Mouse (Mus musculus): ENCODE results near the gene Eif2s2. TPM values are rescaled to one million over a fixed set of nuclear protein-coding genes. Genes with fewer than 3 reads are reported as not detected.

Gene Eif2s2
- total RNA-seq, 2 experiments from 2014 or later: 54.8 to 56.8 TPM

- no peak for DNase-seq
Measured at GRCm38 (mm10) chr2:154893548-154893947, 813 bp upstream of the Eif2s2 start.

GRCm38 (mm10) chr2:154893045-154893385, 280 bp upstream of the Eif2s2 start:
- DNase-seq: no peak

GRCm38 (mm10) chr2:154891585-154891984, 1.1 kb downstream of the Eif2s2 start:
- no peak for DNase-seq

- DNase-seq: no peak
Measured at GRCm38 (mm10) chr2:154876621-154877020, 16.1 kb downstream of the Eif2s2 start.

DNA sequence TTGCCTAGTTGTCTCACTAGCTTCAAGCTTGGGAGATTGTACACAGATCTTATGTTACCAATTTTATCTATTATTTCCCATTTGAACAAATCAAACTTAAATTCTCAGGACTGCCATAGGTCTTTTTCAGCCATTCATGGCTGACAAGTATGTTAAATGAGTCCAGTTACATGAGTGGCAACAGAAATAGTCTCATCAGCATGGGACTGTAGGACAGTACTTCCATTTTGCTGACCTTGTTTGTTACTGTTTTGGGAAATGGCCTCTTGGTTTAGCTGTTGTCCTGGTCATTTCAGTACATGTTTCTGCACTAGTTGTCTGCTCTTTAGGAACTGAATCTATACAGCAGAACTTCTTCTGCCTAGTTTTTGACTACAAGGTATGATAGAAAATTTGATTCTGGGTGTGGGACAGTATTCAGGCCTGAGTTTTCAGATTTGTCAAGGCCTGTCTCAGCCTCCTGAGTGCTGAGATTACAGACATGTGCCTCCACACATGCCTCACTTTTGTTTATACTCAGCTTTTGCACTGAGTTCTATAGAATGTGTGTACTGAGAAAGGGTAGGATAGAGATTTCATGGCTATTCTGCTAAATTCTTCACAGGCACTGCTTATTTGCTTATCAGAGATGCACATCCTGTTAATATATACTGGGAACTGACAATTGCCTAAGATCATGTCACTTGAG, 22.6 kb downstream of the Eif2s2 start:
- no peak for DNase-seq

- DNase-seq: no peak
Measured at GRCm38 (mm10) chr2:154868106-154868505, 24.6 kb downstream of the Eif2s2 start.

DNA sequence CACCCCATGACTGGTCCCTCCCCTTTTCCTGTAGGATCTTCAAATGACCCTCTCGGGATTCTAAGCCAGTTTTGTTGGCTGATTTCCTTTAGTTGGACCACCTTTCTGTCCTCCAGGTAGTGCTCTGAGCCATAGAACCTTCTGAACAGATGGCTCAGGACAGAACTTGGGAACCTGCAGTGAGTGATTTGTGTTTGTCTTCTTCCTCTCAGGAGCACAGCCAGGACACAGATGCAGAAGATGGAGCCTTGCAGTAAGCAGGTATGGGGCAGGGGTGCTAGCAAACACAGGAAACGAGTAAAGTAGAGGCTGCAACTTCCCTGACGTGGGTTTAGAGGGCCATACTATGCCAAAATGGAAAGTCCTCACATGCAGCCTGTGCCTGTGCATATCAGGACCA, 27.0 kb downstream of the Eif2s2 start:
- DNase-seq: no peak

- DNase-seq: no peak
Measured at GRCm38 (mm10) chr2:154863672-154864071, 29.1 kb downstream of the Eif2s2 start.

DNA sequence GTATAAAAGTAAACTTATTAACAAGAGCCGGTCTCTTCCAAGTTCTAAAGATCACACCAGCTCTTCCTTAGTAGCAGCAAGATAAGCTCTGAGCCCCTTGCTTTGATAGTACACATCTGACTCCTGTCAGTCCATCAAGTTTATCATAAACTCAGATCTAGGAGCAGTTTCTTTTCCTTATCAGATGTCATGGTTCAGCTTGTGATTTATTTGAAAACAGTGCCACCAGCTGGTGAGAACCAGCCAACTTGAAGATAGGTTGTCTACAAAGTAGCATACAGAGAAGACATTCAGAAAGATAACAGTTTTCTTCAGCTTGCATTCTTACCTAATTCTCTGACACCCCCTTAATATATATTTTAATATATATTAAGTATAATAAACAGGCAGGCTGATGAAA, 37.4 kb downstream of the Eif2s2 start:
- DNase-seq: peak; percentile 43 to 79

DNA sequence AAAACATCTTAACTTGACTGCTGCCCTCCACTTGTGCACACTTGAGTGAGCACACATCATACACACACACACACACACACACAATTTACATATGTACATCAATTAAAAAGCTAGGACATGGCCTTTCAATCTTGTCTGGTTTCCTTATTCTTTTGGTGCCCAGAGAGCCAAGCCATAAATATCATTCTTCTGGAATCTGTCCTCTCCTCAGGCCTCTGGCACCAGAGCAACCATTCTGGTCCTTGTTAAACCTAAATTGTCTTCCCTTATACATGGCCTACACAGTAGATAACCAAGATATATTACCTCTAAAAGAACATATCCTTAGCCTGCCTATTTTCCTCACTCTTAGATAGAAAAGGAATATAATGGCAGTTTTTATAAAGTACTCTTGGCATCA, 44.6 kb downstream of the Eif2s2 start:
- no peak for DNase-seq

DNA sequence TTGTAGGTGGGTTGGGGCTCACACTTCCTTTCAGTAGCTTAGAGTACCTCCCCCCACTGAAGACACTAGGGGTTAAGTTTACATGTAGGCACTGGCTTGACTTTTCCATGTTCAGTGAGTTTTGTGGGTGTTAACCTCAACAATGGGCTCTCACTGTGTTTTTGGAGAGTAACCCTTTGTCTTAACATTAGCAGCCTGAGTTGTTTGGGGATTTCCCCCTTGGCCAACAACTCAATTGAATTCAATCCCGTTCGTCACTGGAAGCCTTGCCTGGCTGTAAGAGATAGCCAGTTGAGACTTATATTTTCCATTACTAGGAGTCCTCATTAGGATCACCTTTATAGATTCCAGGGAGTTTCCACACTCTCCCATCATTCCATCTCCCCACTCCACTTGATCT, 56.2 kb downstream of the Eif2s2 start:
- DNase-seq: no peak

- no peak for DNase-seq
Measured at GRCm38 (mm10) chr2:154834149-154834865, 58.4 kb downstream of the Eif2s2 start.

DNA sequence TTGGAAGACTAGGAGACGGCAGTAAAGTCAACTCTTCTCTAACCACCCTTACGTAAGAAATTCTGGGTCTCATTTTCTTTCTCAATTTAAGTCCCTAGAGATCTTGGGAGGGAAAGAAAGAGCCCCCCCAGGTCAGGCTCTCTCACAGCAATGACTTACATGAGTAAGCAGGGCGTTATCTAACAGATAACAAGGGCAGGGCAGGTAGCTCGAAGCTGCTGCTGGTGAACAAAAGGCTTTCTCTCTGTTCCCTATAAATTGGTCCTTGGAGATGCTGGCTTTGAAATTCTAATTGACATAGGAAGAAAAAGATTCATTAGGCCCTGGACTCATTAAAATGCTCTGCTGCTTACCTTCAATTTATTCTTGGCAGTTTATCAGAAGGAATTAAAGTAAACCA, 60.3 kb downstream of the Eif2s2 start:
- no peak for DNase-seq

GRCm38 (mm10) chr2:154827521-154827920, 65.2 kb downstream of the Eif2s2 start:
- no peak for DNase-seq

- no peak for DNase-seq
Measured at GRCm38 (mm10) chr2:154826054-154826538, 66.6 kb downstream of the Eif2s2 start.

Other genes with a start within 250 kb of the Eif2s2 start
- gene Chmp4b, start 241.2 kb downstream of the Eif2s2 start, total RNA-seq (2021): 100 to 1,000 TPM; 114 to 121 TPM
- not detected for gene Gm14214, start 122.9 kb downstream of the Eif2s2 start, total RNA-seq (2021)
- gene Raly, start 101.8 kb downstream of the Eif2s2 start, total RNA-seq (2021): 10 to 100 TPM; 92.5 to 93.4 TPM
- not detected for gene a, start 101.5 kb downstream of the Eif2s2 start, total RNA-seq (2021)
- gene Gm14226, start 125.3 kb upstream of the Eif2s2 start, total RNA-seq (2021): under 1 TPM; 0.15 to 0.20 TPM
- gene Ahcy, start 181.6 kb upstream of the Eif2s2 start, total RNA-seq (2021): 10 to 100 TPM; 10.4 to 16.4 TPM
- 10 to 100 TPM; 22.9 to 27.0 TPM for gene Itch, start 240.6 kb upstream of the Eif2s2 start, total RNA-seq (2021)

All from heart, adult 18-20 months (tissue).